Mouse (Mus musculus): ENCODE results near the gene R3hcc1l.

Gene R3hcc1l

DNA sequence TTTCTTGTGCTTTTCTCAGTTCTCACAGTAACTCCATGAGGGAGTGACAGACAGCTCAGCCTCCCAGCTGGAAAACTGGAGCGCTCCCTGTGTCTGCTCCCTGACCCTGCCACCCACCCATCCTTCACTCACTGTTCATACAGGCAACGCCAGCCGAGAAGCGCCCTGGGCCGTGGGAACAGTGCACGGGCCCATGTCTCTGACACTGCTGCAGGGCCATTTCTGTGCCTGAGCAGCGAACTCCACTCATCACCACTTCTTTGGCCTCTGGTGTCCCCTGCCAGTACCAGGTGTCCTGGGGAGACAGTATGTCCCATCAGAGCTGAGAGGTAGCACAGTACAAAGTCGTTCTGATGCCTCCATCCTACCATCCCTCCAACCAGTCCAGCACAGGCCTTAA is 83.5 kb downstream of the R3hcc1l start:
- no peak for DNase-seq

DNA sequence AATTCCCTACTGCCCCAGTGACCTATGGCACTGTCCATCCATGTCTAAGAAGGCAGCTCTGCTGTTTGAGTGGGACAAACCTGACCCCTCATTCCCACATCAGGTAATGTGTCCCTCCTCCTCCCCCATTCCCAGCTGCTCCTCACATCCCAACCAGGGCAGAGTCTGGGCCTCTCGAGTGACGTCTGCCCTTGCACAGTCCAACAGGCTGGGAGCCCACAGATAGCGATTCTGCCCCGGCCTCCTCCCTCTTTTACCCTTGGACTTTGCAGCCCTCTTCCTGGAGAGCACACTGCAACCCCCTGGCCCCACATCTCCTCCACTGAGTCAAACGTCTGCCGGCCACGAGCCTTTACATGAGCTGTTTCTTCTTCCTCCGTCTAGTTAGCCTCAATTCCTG is 84.0 kb downstream of the R3hcc1l start:
- DNase-seq = no peak

DNA sequence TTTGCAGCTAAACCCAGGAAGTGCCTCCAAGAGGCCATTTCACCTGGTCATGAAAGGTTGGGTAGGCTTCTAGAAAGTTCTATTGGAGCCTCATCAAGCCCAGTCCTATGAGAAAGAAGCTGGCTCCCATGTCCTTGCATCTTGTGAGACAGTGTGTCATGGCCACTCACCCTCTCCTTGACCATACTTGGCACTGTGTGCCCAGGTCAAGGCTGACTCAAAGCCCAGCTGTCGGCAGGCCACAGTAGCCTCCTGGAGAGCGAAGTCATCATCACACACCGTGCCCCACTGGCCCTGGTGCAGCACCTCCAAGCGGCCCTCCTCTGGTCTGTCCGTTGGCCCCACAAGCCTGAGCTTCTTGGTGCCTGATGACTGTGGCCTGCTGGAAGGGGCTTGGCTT is 89.5 kb downstream of the R3hcc1l start:
- DNase-seq = no peak

DNA sequence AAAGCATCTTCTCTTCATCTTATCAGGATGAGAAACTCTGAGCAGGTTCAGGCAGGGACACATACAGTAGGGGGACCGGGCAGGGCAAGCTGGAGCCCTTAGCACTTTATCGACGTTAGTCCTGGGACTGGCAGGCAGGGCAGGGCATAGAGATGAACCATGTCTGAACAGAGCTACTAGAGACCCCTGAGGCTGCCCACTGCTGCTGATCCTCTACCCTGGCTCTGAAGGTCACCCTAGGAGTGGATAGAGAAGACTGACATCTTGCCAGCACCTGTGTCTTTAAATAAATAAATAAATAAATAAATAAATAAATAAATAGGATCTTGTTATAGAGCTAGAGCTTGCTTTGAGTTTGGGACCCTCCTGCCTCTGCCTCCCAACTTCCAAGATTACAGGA is 91.2 kb downstream of the R3hcc1l start:
- DNase-seq = no peak

DNA sequence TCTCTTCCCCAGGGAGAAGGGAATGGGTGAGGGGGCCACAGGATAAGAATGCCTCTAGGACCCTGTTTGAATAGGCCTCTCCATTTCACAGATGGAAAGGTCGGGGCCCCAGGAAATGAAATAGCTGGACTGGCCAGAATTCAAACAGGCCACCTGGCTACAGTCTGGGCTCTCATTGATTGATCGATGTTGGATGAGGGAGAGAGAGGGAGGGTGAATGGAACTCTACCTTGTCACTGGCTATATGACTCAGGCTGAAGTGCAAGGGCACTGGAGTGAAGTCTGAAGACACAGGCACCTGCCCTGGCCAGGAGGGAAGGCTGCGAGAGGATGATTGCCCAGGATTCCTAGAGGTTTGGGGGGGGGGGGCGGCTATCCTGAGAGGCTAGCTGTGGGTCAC is 93.2 kb downstream of the R3hcc1l start:
- no peak for DNase-seq

DNA sequence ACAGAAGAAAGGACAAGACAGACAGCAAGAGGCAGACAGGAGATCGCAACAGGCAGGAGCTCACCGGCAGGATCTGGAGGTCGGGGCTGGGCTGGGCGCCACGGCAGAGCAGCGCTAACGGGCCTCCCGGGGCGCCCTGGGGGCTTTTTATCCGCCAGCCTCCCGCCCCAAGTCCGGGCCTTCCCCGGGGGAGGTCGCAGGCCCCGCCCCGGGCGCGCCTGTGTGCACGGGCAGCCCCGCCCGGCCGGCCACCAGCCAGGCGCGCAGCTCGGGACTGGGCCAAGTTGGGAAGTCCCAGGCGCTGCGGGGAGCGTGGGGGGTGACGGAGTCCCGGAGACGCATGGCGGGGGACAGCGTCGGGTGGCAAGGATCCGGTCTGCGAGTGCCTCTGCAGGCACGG is 94.1 kb downstream of the R3hcc1l start, which contains the start of gene Loxl4:
Gene Loxl4, minus strand, starts transcription at position 160 of the 400 bp plus-strand sequence.
- DNase-seq = peak in 1 of 2 experiments; percentile 8

DNA sequence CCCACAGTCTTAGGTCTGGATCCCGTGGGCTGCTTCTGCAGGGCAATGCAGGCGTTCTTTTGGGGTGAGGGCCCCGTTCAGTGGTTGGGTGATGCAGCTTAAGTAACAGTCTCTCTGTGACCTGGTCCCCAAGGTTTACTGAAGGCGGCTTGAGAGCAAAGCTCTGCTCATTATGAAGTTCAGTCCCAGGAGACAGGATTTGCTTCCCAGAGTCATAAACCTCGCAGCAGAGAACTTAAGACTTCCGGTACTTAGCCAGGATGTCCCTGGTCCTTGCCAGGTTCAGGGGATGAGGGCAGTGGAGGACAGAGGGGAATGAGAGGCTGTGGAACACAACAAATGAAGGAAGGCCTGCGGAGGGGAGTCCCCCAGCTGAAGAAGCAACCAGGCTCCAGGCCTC is 94.6 kb downstream of the R3hcc1l start:
- no peak for DNase-seq

DNA sequence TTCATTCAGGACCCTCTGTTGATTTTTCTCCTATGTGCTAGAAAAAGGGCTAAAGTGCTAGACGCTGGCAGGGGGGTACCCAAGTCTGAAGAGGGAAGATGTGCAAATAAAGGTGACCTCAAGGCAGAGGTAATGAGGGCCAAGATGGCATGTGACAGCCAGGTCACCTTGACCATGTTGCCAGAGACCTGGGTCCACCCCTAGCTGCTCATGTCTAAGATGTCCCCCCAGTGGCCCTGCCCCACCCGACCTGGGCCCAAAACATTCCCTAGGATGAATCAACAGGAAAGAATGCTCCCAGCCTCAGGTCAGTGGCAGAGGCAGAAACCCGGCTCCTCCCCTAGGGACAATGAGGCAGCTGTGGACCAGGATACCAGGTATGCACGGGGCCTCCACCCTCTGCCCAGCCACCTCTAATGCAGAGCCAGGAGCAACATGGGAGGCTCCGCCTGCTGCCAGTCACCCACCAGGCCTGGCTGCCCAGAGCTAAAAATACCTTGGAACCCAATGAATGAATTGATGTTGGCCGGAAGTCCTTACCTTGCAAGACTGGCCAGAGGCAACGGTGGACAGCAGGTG is 95.2 kb downstream of the R3hcc1l start:
- no peak for DNase-seq

DNA sequence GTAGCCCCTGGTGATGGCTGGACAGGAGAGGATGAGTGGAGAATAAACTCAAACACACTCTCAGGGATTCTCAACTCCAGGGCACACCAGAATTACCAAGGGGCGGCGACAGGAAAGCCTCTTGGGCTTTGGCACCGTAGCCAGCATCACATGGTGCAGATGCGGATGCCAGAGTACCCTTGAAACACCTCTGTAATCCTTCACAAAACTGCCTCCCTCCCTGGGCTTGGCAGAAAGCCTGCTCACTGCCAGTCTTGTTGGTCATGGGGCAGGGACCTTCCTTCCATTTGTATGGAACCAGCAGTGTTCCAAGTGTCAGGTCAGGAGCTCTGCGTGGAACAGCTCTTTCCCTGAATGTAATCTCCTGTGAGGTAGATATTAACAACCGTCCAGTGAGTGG is 109.5 kb downstream of the R3hcc1l start:
- DNase-seq = no peak

DNA sequence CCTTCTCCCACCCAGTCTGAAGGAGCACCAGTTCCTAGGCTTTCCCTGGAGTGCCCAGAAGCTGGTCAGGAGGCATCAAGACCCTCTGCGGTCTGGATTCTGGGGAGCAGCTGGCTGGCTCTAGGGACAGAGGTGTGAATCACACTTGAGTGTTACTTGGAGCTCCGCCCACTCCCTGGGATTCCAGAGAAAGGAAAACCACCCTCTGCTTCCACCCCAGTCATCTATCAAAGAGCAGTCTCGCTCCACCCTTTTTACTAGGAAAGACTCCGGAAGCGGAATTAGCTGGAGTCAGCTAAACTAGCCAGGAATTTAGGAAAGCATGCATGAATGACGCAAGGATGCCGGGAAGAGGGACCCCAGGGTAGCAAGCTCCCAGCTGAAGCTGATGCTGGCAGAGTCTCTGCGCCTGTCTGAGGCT is 113.0 kb downstream of the R3hcc1l start:
- DNase-seq = no peak

DNA sequence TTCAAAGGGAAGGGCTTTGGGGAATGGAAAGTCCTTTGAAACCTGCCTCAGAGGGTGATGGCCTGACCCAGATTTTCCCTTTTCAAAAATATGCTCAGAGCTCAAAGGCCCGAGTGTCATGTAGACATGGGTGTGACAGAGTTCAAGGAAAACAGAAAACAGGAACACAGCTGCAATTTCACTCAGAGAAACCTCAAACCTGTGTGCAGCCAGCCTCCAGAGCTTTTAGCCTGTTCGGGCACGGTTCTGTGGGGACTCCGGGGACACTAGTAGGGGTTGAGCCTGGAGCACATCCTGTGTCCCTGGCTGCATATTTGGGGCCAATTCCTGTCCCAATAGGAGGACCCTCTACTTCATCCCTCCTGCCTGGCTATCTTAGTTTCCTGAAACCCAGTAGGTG is 113.7 kb downstream of the R3hcc1l start:
- DNase-seq = no peak

DNA sequence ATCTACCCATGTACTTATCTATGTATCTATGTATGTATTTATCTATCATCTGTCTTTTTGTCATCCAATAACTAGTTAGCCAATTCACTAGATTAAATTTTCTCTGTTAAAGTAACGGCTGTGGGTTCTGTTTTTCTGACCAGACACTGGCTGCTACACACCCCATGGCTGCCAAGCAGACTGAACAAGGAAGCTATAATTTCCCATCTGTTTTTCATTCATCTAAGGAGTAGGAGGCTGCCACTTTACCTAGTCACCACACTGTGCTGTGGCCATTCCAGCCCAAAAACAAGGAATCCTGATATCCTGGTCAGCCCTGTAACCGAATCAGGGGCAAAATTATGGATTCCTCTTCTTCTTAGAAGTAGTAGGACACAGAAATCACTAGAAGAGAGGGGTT is 115.1 kb downstream of the R3hcc1l start:
- DNase-seq = no peak

DNA sequence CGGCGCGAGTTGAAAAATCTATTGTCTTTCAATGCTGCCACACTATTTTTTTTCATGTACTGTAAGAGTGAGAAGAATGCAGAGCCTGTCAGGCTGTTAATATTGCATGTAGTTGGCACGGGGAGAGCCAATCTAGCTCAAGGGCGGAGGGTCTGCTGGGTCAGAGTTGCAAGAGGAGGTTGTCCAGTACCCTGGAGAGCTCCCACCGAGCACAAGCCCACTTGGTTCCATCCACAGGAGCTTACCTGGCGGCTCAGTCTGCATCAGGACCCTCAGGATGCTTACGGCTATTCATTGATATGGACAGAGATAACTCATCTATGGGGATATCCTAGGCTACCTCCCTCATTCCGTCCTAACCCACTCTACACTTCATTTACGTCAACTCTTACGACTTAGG is 118.1 kb downstream of the R3hcc1l start:
- no peak for DNase-seq

DNA sequence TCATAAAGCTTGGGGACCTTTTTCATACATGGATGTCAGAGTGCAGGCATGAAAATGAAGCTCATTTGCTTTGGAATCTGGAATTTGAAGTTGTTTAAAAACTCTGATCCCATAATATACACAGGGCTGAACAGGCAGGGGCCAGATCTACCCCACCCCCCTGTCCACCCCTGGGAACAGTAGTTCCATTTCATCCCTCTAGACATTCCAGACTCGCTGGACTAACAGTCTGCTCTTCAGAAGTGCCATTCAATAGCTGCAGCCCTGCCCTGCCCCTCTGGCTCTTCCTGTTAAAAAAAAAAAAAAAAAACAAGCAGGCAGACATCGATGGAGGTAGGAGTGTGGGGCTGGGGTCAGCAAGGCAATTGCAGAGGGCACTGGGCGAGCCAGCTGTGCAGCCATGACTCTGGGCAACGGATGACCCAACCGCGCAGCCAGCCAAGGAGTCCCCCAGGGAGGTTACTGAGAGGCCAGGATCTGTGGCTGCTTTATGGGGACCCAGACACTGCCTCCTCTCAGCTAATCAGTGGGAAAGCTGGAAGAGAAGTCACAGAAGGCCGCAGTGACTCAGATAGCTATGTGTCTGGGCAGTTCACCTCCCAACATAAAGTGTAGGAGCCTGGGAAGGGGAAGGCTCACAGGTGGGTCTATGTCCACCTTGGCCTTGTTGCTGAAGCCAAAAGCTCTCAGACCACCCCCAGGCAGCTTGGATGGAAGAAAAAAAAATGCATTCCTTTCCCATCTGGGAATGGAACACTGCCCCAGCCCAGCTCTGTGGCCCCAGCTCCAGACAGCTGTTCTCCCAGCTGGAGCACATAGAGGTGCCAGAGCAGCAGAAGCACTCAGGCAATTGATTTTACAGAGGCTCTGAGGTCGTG is 120.3 kb downstream of the R3hcc1l start:
- no peak for DNase-seq

DNA sequence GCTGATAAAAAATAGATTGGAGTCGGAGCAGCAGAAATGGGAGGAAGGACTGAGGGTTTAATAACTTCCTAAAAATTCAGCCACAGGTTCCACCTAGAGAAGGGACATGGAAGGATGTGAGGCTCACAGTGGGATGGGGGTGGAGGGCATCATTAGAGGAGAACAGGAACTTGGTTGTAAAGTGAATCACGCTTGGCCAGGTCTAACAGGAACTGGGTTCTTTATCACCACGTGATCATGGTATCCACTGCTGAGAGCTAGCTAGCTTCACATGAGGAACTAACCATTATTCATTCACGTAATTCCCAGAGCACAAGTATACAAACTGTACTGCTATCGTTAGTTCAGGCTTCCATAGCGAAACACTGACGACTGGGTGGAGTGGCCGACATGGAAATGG is 121.0 kb downstream of the R3hcc1l start:
- DNase-seq = no peak

DNA sequence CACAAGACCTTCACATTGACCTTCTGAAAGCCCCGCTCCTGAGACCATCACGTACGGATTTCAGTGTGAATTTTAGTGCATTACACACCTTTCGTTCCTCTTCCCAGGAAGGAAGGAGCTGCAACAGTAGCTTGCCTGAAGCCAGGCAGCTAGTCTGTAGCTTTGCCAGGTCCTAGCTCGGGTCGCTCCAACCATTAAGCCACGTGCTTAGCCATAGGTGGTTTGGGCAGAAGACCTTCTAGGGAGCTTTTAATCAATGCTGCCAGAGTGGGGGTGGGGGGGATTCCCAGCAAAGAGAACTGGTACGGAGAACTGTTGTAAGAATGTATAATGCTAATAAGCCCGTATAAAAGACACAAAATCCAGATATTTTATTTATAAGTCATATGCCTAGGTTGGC is 121.7 kb downstream of the R3hcc1l start:
- DNase-seq = no peak

All from B cell, adult 2 months (primary cell).